Mouse (Mus musculus): ENCODE results near the gene Btbd16.

Gene Btbd16

GRCm38 (mm10) chr7:130773914-130774630, at the start of gene Btbd16:
Gene Btbd16 (plus strand): TSS chr7:130774069.
- peak in 1 of 2 experiments; percentile 18 for DNase-seq (ENCODE audit: low read depth in 2 of 2, low spot score in 2 of 2)

DNA sequence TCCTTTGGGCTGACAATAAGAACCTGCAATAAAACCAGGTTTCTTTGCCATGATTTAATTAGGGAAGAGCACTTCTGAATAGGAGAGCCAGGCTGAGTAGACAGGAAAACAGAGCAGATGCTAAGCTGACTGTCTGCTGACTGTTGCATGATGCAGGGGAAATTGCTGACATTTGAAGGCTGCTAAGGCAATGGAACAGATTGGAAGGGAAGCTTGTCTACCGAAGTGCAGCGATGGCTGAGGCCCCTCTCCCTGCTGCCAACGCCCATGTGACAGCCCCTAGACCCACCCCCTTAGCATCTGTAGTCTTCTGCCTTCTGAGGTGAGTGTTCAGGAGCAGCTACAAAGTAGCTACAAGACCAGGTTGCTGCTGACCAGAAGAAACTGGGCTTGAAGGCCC, 47.7 kb upstream of the Btbd16 start:
- DNase-seq (ENCODE audit: low read depth in 2 of 2, low spot score in 2 of 2), result no peak

GRCm38 (mm10) chr7:130726724-130727422, 47.0 kb upstream of the Btbd16 start:
- no peak for DNase-seq (ENCODE audit: low read depth in 2 of 2, low spot score in 2 of 2)

DNA sequence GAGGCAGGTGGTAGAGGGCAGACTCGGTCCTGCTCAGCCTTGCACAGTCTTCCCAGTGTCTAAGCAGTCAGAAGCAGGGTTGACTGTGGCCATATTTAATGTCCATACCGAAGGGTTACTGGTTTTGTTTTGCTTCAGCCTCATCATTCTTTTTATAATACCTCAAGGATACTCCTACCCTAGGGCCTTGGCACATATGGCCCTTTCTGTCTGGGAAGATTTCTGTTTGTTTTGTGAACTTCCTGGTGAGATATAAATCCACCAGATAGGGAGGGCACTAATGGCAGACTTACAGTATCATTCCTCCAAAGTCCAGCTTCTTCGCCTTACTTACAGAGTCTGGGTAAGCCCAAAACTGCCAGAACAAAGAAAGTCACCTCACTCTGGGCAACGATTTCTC, 46.3 kb upstream of the Btbd16 start:
- no peak for DNase-seq (ENCODE audit: low read depth in 2 of 2, low spot score in 2 of 2)

- DNase-seq (ENCODE audit: low read depth in 2 of 2, low spot score in 2 of 2), result no peak
These were observed 42.1 kb upstream of the Btbd16 start for GRCm38 (mm10) chr7:130731792-130732191.

- no peak for DNase-seq (ENCODE audit: low read depth in 2 of 2, low spot score in 2 of 2)
These were observed 41.0 kb upstream of the Btbd16 start for GRCm38 (mm10) chr7:130732908-130733307.

DNA sequence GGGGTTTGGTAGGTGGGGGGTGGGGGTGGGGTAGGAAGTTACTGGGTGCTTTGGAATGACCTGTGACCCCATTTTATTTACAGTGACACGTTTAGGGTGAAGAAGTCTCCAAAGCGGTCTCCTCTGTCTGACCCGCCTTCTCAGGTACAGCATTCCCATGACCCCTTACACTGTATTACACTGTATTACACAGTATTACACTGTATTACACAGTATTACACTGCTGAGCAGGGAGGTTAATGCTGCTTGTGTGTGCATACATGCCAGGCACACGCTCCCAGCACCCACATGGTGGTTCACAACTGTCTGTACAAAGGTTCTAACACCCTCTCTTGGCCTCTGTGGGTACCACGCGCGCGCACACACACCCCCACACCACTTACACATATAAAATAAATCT, 40.4 kb upstream of the Btbd16 start:
- no peak for DNase-seq (ENCODE audit: low read depth in 2 of 2, low spot score in 2 of 2)

DNA sequence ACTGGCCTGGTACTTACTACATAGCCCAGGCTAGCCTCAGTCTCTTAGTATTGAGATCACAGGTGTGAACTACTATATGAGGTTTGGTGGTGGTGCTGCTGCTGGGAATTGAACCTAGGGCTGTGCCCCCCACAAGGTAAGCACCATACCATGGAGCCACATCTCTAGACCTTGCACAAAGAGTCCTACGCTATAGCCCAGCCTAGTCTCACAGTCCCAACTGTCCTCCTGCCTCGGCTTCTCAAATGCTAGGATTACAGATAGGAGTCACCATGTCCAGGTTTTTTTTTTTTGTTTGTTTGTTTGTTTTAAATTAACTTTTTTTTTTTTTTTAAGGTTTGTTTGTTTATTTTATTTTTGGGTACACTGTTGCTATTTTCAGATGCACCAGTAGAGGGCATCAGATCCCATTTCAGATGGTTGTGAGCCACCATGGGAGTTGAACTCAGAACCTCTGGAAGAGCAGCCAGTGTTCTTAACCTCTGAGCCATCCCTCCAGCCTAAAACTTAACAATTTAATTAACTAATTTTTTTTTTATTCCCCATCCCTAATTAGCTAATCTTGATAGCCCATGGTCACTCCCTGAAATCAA, 39.6 kb upstream of the Btbd16 start:
- DNase-seq (ENCODE audit: low read depth in 2 of 2, low spot score in 2 of 2), result no peak

DNA sequence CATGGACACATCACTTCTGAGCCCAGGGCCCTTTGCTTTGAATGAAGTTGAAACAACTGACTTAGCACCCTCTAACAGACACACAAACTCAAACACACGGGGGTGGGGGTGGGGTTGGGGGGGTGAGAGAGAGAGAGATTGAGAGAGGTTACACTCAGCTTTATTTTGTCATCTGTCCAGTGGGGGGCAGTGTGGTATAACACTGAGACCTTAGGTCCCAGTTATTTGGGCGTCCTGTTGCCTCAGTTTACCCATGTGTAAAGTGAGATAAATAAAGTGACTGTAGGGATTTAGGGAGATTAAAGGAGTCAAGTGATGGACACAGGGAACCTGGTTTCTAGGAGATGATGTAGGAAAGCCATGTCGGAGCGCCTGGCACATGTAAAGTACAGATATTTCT, 32.8 kb upstream of the Btbd16 start:
- no peak for DNase-seq (ENCODE audit: low read depth in 2 of 2, low spot score in 2 of 2)

- no peak for DNase-seq (ENCODE audit: low read depth in 2 of 2, low spot score in 2 of 2)
These were observed 30.4 kb upstream of the Btbd16 start for GRCm38 (mm10) chr7:130743239-130744025.

DNA sequence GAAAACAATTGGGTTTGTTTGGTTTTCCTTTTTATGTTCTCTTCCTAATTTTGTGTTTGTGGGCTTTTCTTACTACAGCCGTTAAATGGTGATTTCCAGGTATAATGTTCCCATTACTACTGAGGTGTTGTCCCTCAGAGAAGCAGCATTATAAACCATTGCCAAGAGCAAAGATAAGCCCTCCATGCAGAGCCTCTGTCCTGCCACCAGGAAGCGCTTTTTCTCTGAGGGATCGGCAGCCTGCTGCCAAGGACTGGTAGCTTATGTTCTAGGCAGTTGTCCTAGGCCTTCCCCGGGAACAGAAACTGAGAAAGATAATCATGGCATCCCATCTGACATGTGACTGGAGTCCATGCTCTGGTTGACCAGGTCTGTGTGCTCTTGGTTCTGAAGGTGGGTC, 24.7 kb upstream of the Btbd16 start:
- no peak for DNase-seq (ENCODE audit: low read depth in 2 of 2, low spot score in 2 of 2)

GRCm38 (mm10) chr7:130750752-130751490, 22.9 kb upstream of the Btbd16 start:
- DNase-seq (ENCODE audit: low read depth in 2 of 2, low spot score in 2 of 2), result no peak

DNA sequence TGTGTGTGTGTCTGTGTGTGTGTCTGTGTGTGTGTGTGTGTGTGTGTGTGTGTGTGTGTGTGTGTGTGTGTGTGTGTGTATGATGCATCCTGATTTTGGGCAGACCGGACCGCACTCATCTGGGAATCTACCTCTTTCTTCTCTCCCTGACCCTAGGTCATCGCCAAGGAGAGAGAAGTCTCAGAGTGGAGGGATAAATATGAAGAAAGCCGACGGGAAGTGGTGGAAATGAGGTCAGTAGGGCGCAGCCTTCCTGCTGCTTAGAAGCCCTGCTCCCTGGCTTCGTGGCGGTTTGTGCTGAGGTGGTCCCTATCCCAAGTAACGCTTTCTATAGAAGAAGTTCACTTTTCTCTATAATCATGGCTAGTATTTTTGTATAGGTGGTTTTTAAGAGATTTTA, 22.2 kb upstream of the Btbd16 start:
- no peak for DNase-seq (ENCODE audit: low read depth in 2 of 2, low spot score in 2 of 2)

GRCm38 (mm10) chr7:130754790-130755189, 19.1 kb upstream of the Btbd16 start:
- DNase-seq (ENCODE audit: low read depth in 2 of 2, low spot score in 2 of 2), result no peak

DNA sequence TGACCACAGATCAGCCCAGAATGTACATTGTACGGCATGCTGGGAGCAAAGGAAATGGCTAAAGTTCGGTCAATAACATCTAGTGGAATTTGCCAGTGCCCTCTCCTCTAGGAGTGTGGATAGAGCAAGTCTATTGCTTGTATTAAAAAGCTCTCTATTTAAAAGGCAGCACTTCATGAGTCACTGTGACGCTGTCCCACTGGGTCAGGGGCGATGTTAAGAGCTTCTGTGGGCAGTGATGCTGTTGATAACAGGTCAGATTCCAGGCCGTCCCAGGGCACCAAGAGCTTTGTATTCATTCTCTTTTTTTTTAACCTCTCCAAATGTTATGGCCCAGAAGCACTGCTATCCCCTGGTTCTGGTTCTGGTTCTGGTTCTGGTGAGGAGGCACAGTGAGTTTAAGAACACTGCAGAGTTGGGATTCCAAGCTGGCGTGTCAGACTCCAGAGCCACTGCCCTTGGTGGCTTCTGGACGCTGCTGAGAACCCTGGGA, 17.5 kb upstream of the Btbd16 start:
- no peak for DNase-seq (ENCODE audit: low read depth in 2 of 2, low spot score in 2 of 2)

GRCm38 (mm10) chr7:130757326-130757865, 16.5 kb upstream of the Btbd16 start:
- no peak for DNase-seq (ENCODE audit: low read depth in 2 of 2, low spot score in 2 of 2)

GRCm38 (mm10) chr7:130762071-130762897, 11.6 kb upstream of the Btbd16 start:
- peak; percentile 31 to 54 for DNase-seq (ENCODE audit: low read depth in 2 of 2, low spot score in 2 of 2)

GRCm38 (mm10) chr7:130764160-130764559, 9.7 kb upstream of the Btbd16 start:
- no peak for DNase-seq (ENCODE audit: low read depth in 2 of 2, low spot score in 2 of 2)

GRCm38 (mm10) chr7:130766411-130767170, 7.3 kb upstream of the Btbd16 start:
- no peak for DNase-seq (ENCODE audit: low read depth in 2 of 2, low spot score in 2 of 2)
